Mouse (Mus musculus): ENCODE measurements around the gene Mst1.
A peak's percentile ranks its signal among the peaks of the same experiment; 100 is the strongest.

Mst1 gene

GRCm38 (mm10) chr9:108057262-108057562 is 23.0 kb upstream of the Mst1 start:
- peak in 1 of 2 experiments; percentile 7 for DNase-seq

- peak in 1 of 2 experiments; percentile 13 for DNase-seq
Observed at GRCm38 (mm10) chr9:108058291-108058690, 21.9 kb upstream of the Mst1 start.

GRCm38 (mm10) chr9:108062142-108062541 is 18.1 kb upstream of the Mst1 start:
- no peak for DNase-seq

- DNase-seq: no peak
Observed at GRCm38 (mm10) chr9:108063361-108063760, 16.9 kb upstream of the Mst1 start.

GRCm38 (mm10) chr9:108065491-108066011 is 14.7 kb upstream of the Mst1 start:
- DNase-seq: peak; percentile 87 to 88

- peak in 1 of 2 experiments; percentile 41 for DNase-seq
Observed at GRCm38 (mm10) chr9:108067199-108067598, 13.0 kb upstream of the Mst1 start.

- DNase-seq: peak; percentile 92 to 93
Observed at GRCm38 (mm10) chr9:108067900-108068299, 12.3 kb upstream of the Mst1 start.

- DNase-seq: peak in 1 of 2 experiments; percentile 25
Observed at GRCm38 (mm10) chr9:108069007-108069406, 11.2 kb upstream of the Mst1 start.

GRCm38 (mm10) chr9:108069529-108069928 is 10.7 kb upstream of the Mst1 start:
- DNase-seq: peak in 1 of 2 experiments; percentile 28

GRCm38 (mm10) chr9:108071801-108072200 is 8.4 kb upstream of the Mst1 start:
- no peak for DNase-seq

GRCm38 (mm10) chr9:108072481-108072924 is 7.7 kb upstream of the Mst1 start:
- peak; percentile 63 to 66 for DNase-seq

GRCm38 (mm10) chr9:108073141-108073930 is 6.9 kb upstream of the Mst1 start:
- peak; percentile 81 to 90 for DNase-seq

- peak in 1 of 2 experiments; percentile 47 for DNase-seq
Observed at GRCm38 (mm10) chr9:108082549-108082948, 2.3 kb downstream of the Mst1 start.

- no peak for DNase-seq
Observed at GRCm38 (mm10) chr9:108082988-108083431, 2.8 kb downstream of the Mst1 start, which contains the start of gene Rnf123. Gene Rnf123, minus strand, starts transcription at chr9:108083346.

GRCm38 (mm10) chr9:108083561-108083960 is 3.3 kb downstream of the Mst1 start:
- DNase-seq: no peak

GRCm38 (mm10) chr9:108085261-108085660 is 5.0 kb downstream of the Mst1 start:
- DNase-seq: no peak

- DNase-seq: no peak
Observed at GRCm38 (mm10) chr9:108090611-108091120, 10.4 kb downstream of the Mst1 start.

GRCm38 (mm10) chr9:108093586-108093985 is 13.3 kb downstream of the Mst1 start:
- peak in 1 of 2 experiments; percentile 43 for DNase-seq

GRCm38 (mm10) chr9:108094184-108094941 is 14.1 kb downstream of the Mst1 start, which contains the start of gene Apeh:
Gene Apeh, minus strand, starts transcription at chr9:108094606.
- DNase-seq: peak; percentile 94

- peak in 1 of 2 experiments; percentile 57 for DNase-seq
Observed at GRCm38 (mm10) chr9:108094998-108095411, 14.8 kb downstream of the Mst1 start.

GRCm38 (mm10) chr9:108095518-108095917 is 15.3 kb downstream of the Mst1 start:
- DNase-seq: peak; percentile 75 to 84

- no peak for DNase-seq
Observed at GRCm38 (mm10) chr9:108095949-108096712, 15.9 kb downstream of the Mst1 start.
